Mouse (Mus musculus) C2C12 (cell line): Measurements from ENCODE around the gene Myo5a.

Source experiments
- CTCF ChIP-seq: IDR thresholded peaks from one replicate; pipeline ENCODE4 v1.5.1; 2011; ENCODE audit not compliant: control insufficient read depth, insufficient read depth, insufficient read length
- MYOD1 ChIP-seq: IDR thresholded peaks from one replicate; pipeline ENCODE4 v1.6.1; 2011; ENCODE audit warnings: low read depth; ENCODE audit not compliant: control insufficient read depth, insufficient read length

DNA sequence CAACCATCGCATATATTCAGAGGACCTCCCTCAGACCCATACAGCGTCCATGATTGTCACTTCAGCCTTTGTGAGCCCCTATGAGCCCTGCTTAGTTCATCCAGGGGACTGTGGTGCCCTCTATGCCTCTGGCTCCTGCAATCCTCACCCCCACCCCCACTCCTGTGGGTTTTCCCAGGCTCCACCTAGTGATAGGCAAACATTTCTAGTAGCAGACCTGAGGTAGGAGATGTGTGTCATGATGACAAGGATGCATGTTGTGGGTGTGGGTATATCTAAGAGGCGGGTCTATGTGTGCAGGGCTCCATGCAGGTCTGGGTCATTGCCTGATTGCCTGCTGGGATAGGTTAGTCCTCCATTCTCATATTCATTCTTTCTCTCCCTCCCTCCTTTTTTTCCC is 167.4 kb downstream of the Myo5a start:
- TF ChIP-seq MYOD1 (no peak), CTCF (no peak)
